Mouse (Mus musculus): ENCODE results near the gene Pros1.

The Pros1 gene

DNA sequence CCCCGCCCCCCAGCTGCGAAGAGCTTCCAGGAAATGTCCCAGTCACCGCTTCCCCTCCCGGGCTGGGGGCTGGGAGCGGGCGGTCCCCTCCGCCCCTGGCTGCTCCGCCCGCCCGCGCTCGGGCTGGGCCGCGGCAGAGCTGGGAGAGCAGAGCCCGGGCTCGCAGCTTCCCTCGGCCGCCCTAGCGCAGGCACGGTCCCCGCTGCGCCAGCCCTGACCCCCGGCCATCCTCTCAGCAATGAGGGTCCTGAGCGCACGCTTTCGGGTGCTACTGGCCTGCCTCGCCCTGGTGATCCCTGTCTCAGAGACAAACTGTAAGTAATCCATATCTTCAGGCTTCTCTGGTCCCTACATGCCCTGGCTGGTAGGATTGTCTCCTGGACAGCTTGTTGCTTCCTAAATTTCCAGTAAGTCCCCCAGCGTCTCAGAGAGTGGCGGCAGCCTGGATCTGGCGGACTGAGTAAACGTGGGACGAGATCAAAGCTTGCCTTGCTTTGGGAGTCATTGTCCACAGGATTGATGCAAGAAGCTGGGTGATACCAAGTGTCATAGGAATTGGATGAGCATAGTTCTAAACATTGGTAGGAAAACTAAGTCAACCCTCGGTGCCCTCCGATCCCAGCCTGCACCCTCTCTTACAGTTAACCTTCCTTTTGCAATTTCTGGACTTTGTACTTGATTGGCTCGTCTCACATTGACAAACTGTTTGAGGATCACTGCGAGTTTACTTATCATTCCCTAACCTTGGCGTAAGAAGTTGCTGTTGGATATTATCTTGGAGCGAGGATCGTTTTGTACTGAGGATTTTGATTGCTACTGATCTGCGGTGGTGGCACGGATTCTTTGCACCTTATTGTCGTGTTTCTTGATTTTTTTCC is at the start of gene Pros1:
Gene Pros1 (plus strand): TSS at position 117 of the 878 bp plus-strand sequence.
- CTCF ChIA-PET: no interaction called here

GRCm38 (mm10) chr16:62804621-62805020 is 49.5 kb upstream of the Pros1 start:
- CTCF ChIA-PET: no interaction called here

GRCm38 (mm10) chr16:62807249-62807979 is 46.7 kb upstream of the Pros1 start:
- CTCF ChIA-PET: no interaction called here

- CTCF ChIA-PET: no interaction called here
These were observed 43.3 kb upstream of the Pros1 start for GRCm38 (mm10) chr16:62810855-62811254.

DNA sequence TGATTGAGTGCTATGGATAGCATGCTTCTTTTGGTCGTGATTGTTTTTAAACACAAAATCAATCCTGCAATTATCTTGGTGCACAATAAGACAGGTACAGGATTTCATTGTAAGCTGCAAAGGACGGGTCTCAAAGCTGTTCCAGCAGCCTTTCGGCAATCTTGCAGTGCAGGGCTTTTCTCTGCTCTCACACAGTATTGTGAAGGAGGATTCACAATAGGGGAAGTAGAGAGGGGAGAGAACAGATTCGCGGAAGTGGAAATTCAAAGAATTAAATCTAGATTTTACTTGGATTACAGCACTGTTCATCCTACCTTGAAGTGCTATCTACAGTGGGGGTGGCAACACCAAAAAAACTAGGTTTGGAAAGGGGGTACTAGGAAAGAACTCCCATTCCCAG is 40.3 kb upstream of the Pros1 start:
- CTCF ChIA-PET: no interaction called here

- CTCF ChIA-PET: no interaction called here
These were observed 39.6 kb upstream of the Pros1 start, which contains the start of gene Stx19 for GRCm38 (mm10) chr16:62814491-62814890. Gene Stx19 (plus strand): TSS chr16:62814676.

GRCm38 (mm10) chr16:62822472-62822871 is 31.6 kb upstream of the Pros1 start:
- CTCF ChIA-PET: no interaction called here

DNA sequence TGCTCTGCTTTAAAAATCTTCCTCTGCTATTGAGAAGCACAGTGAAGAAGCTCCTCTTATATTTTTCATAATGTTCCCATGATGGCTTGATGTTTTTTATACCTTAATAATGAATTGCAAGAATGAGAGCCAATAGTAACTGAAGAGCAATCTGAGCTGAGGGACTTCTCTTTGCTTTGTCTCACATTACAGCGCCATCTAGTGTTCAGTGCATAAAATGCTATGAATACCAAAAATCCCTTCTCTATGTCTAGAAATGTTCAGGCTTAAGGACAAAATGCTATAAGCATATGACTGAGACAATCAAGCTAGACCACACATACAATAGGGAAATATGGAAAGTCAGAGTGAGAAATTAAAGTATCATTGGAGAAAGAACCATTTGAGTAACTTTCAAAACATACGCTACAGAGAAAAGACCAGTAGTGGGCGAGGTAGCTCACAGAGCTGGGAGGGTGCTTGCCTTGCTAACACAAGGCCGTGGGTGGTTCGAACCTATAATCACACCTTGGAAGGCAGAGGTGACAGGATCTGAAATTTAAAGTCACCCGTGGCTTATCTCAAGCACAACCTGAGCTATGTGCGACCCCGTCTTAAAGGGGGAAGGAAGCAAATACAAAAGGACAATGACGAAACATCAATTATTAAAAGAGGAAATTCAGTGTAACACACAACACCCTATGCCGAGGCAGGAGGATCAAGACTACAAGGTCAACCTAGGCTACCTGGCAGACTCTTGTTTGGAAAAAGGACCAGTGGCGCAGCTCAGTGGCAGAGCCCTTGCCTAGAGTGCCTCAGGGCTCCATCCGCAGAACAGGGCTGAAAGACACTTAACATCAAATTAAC is 27.7 kb upstream of the Pros1 start:
- CTCF ChIA-PET: interaction anchor here (0.5 kb wide), 1 partner anchor 60 kb away, joined by 4 read pairs; no protein-coding TSS in a partner anchor

DNA sequence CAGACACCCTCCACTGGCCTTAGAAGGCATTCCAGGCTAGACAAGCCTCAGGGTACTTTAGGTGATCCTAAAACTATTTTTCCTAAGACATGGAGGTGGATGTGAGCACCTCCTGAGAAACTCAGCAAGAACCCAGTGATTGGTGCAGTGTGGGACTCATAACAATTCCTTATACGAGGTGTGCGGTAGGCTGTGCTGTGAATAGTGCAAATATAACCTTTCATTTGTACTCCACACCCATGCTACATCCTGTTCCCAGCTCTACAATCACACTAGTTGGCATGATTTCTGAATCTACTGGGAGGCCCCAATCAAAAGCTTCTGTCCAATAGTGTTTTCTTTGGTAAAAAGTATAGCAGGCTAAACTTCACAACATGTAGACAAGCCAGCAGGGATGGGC is 22.1 kb upstream of the Pros1 start:
- CTCF ChIA-PET: interaction anchor here (0.5 to 1.1 kb wide), 3 partner anchors 26 to 50 kb away, joined by 3 to 5 read pairs (median 4); partner anchors contain the start of gene Nsun3

- CTCF ChIA-PET: interaction anchor here (0.5 to 0.8 kb wide), 3 partner anchors 15 to 50 kb away, joined by 3 to 5 read pairs (median 3); no protein-coding TSS in a partner anchor
These were observed 21.6 kb upstream of the Pros1 start for GRCm38 (mm10) chr16:62832481-62832880.

GRCm38 (mm10) chr16:62834016-62834735 is 19.9 kb upstream of the Pros1 start:
- CTCF ChIA-PET: interaction anchor here (0.6 kb wide), 1 partner anchor 107 kb away, joined by 3 read pairs; no protein-coding TSS in a partner anchor

DNA sequence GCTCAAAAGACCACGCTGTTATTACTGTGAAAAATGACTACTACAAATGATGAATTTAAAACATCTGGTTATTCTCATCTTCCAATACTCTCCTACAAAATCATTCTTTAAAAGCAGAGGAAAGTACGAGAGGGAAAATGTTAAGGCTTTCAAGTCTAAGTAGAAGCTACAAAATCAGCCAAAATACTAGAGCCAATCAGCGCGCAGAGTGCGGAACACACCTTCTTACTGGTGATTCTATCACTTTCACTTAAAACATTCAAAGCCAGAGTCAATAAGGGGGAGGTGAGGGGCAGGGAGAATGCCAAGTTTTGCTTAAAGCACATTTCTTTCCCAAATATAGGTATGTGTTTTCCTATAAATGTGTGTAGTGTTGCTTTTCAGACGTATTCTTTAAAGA is 8.8 kb upstream of the Pros1 start:
- CTCF ChIA-PET: no interaction called here

DNA sequence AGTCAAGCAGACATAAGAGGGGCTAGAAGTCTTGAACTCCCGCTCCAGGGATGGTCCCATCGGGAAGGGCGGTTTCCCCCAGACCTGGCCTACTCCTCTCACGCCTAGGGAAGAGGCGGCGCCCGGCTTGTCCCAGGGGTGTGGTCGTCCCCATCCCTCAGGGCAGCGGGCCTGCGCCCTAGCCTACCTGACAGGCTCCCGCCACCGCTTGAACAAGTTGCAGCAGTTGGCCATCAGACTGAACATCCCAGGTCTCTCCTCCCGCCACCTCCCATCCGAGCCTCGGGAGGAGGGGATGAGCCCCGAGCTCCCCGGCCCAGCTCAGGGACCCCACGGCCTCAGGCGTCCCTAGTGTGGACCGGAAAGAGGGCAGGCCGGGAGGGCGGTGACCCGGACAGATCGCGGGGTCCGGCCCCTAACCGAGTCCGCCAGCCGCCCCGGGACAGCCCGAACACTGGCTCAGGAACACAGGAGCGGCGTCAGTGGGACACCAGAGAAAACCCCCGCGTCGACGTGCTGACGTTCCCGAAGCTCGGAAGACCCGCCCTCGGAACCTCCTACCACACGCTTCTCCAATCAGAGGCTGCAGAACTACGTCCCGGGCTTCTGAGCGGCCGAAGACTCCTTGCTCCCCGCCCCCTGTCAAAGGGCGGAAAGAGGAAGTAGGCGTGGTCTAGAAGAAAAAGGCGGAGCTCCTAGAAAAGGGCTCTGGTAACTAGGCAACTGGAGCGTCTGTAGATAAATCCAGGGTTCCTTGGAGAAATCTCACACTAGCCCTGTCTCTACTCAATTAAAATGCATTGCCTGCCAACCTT is 7.4 kb upstream of the Pros1 start, which contains the start of gene Arl13b:
Gene Arl13b (minus strand): TSS at position 543 of the 815 bp plus-strand sequence.
- CTCF ChIA-PET: no interaction called here

DNA sequence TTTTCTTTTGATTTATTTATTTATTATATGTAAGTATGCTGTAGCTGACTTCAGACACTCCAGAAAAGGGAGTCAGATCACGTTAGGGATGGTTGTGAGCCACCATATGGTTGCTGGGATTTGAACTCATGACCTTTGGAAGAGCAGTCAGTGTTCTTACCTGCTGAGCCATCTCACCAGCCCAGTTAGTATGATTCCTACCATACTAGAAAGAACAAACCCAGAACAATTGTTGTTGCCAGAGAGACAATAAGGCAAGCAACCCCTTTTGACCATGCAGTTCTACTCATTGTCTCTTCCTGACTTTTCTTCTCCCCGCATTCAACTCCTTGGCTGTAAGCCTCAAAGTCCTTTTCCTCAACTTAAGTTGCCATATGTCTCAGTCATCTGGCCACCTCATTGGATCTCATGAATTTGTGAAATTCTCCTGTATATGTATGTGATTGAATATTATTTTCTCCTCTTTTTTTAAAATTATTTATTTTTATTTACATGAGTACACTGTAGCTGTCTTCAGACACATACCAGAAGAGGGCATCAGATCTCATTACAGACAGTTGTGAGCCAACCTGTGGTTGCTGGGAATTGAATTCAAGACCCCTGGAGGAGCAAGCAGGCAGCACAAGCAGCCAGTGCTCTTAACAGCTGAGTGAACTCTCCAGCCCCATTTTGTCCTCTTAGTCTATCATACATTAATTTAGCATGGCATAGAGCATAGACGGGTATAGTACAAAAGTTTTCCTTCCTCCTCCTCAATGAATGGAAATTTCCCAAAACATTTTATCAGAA is 1.4 kb upstream of the Pros1 start:
- CTCF ChIA-PET: no interaction called here

- CTCF ChIA-PET: no interaction called here
These were observed 438 bp upstream of the Pros1 start for GRCm38 (mm10) chr16:62853611-62854126.

- CTCF ChIA-PET: no interaction called here
These were observed 1.3 kb downstream of the Pros1 start for GRCm38 (mm10) chr16:62855385-62855784.

GRCm38 (mm10) chr16:62856273-62856672 is 2.2 kb downstream of the Pros1 start:
- CTCF ChIA-PET: no interaction called here

DNA sequence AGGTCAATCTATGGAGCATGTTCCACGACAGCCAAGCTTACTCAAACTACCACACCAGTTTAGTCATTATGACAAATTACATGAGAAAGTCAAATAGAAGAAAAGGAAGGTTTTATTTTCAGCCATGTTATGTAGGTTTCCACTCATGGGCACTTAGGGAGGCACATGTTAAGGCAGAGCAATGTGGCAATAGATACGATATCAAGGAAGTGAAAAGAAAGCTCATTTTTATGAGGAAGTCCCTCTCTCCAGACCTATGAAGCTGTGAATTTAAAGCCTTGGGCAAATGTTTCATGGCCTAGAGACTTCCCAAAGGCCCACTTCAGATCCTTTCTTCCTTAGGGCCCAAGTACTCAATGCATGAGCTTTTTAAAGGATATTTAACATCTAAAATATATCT is 3.4 kb downstream of the Pros1 start:
- CTCF ChIA-PET: interaction anchor here (0.8 kb wide), 1 partner anchor 25 kb away, joined by 3 read pairs; no protein-coding TSS in a partner anchor

DNA sequence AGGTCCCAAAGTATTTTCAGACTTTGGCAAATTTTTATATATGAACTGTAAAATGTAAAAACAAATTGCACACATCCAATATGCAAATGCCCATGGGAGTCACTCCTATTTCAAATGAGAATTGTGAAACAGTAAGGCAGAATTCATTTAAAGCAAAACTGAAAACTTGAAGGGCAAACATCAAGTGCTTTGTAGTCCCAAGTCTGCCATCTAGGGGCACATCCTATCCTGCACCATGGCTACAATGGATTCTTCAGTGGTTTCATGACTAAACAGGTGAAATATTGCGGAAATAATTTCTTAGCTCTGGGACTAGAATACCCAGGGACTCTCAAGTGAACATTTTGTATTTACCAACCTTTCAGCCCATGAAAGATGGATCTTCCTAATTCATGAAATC is 3.9 kb downstream of the Pros1 start:
- CTCF ChIA-PET: interaction anchor here (0.8 kb wide), 1 partner anchor 26 kb away, joined by 3 read pairs; no protein-coding TSS in a partner anchor

Measured in spleen, embryonic (tissue).